Mouse (Mus musculus): ENCODE measurements around the gene Tpcn1.

Tpcn1 gene

GRCm38 (mm10) chr5:120588569-120589094, at the start of gene Tpcn1, which contains the start of gene Iqcd:
TSS of gene Tpcn1 (minus strand) at chr5:120588673.
TSS of gene Iqcd (plus strand) at chr5:120589016.
- DNase-seq (ENCODE audit: low read depth, low spot score) = peak; percentile 99

GRCm38 (mm10) chr5:120635633-120636032, 47.2 kb upstream of the Tpcn1 start:
- DNase-seq (ENCODE audit: low read depth, low spot score) = no peak

- no peak for DNase-seq (ENCODE audit: low read depth, low spot score)
These were observed 46.4 kb upstream of the Tpcn1 start for GRCm38 (mm10) chr5:120634860-120635259.

GRCm38 (mm10) chr5:120634131-120634530, 45.7 kb upstream of the Tpcn1 start, which contains the start of gene Cfap73:
TSS of gene Cfap73 (minus strand) at chr5:120634235.
- no peak for DNase-seq (ENCODE audit: low read depth, low spot score)

GRCm38 (mm10) chr5:120631892-120632291, 43.4 kb upstream of the Tpcn1 start:
- no peak for DNase-seq (ENCODE audit: low read depth, low spot score)

- DNase-seq (ENCODE audit: low read depth, low spot score) = no peak
These were observed 42.7 kb upstream of the Tpcn1 start for GRCm38 (mm10) chr5:120631128-120631527.

GRCm38 (mm10) chr5:120628624-120629023, 40.2 kb upstream of the Tpcn1 start:
- DNase-seq (ENCODE audit: low read depth, low spot score) = no peak

GRCm38 (mm10) chr5:120627515-120628300, 39.2 kb upstream of the Tpcn1 start:
- DNase-seq (ENCODE audit: low read depth, low spot score) = no peak

- DNase-seq (ENCODE audit: low read depth, low spot score) = no peak
These were observed 37.9 kb upstream of the Tpcn1 start for GRCm38 (mm10) chr5:120626399-120626798.

GRCm38 (mm10) chr5:120624427-120624826, 36.0 kb upstream of the Tpcn1 start:
- no peak for DNase-seq (ENCODE audit: low read depth, low spot score)

- DNase-seq (ENCODE audit: low read depth, low spot score) = no peak
These were observed 33.9 kb upstream of the Tpcn1 start for GRCm38 (mm10) chr5:120622198-120622851.

GRCm38 (mm10) chr5:120621846-120622197, 33.3 kb upstream of the Tpcn1 start:
- no peak for DNase-seq (ENCODE audit: low read depth, low spot score)

- no peak for DNase-seq (ENCODE audit: low read depth, low spot score)
These were observed 32.7 kb upstream of the Tpcn1 start for GRCm38 (mm10) chr5:120621078-120621765.

GRCm38 (mm10) chr5:120620375-120621077, 32.1 kb upstream of the Tpcn1 start:
- no peak for DNase-seq (ENCODE audit: low read depth, low spot score)

GRCm38 (mm10) chr5:120619201-120619600, 30.7 kb upstream of the Tpcn1 start:
- DNase-seq (ENCODE audit: low read depth, low spot score) = no peak

- no peak for DNase-seq (ENCODE audit: low read depth, low spot score)
These were observed 30.3 kb upstream of the Tpcn1 start for GRCm38 (mm10) chr5:120618778-120619177.

GRCm38 (mm10) chr5:120615903-120616302, 27.4 kb upstream of the Tpcn1 start:
- no peak for DNase-seq (ENCODE audit: low read depth, low spot score)

- peak; percentile 100 for DNase-seq (ENCODE audit: low read depth, low spot score)
These were observed 24.5 kb upstream of the Tpcn1 start for GRCm38 (mm10) chr5:120612822-120613604.

GRCm38 (mm10) chr5:120612442-120612821, 24.0 kb upstream of the Tpcn1 start, which contains the start of the genes Rita1 and Ddx54:
TSS of gene Rita1 (minus strand) at chr5:120612589.
TSS of gene Ddx54 (plus strand) at chr5:120612739.
- peak; percentile 92 for DNase-seq (ENCODE audit: low read depth, low spot score)

- DNase-seq (ENCODE audit: low read depth, low spot score) = no peak
These were observed 22.9 kb upstream of the Tpcn1 start for GRCm38 (mm10) chr5:120611416-120611815.

- DNase-seq (ENCODE audit: low read depth, low spot score) = no peak
These were observed 22.4 kb upstream of the Tpcn1 start for GRCm38 (mm10) chr5:120610906-120611305.

Measured in embryo, embryonic 11.5 days (tissue).